Mouse (Mus musculus) left cerebral cortex, postnatal 4 days (tissue): ENCODE measurements around the gene Arl6ip5. TPM values are rescaled to one million over a fixed set of nuclear protein-coding genes. Genes with fewer than 3 reads are reported as not detected.

ENCODE experiments used
- DNase-seq: peaks from one replicate; pipeline ENCODE4 v3.0.0-alpha.2; 2022
- intact Hi-C: fragments of 180-260 bp; cut with DNase I; formaldehyde crosslinking; loops from one replicate; pipeline ENCODE4 v1.15.1; 2025
- total RNA-seq, 2 experiments: library from RNA; stranded (reverse); gene quantifications; 2 replicates each; pipeline ENCODE4 v1.2.3; 2021

The Arl6ip5 gene
- total RNA-seq: 100 to 1,000 TPM; 150 to 152 TPM

DNA sequence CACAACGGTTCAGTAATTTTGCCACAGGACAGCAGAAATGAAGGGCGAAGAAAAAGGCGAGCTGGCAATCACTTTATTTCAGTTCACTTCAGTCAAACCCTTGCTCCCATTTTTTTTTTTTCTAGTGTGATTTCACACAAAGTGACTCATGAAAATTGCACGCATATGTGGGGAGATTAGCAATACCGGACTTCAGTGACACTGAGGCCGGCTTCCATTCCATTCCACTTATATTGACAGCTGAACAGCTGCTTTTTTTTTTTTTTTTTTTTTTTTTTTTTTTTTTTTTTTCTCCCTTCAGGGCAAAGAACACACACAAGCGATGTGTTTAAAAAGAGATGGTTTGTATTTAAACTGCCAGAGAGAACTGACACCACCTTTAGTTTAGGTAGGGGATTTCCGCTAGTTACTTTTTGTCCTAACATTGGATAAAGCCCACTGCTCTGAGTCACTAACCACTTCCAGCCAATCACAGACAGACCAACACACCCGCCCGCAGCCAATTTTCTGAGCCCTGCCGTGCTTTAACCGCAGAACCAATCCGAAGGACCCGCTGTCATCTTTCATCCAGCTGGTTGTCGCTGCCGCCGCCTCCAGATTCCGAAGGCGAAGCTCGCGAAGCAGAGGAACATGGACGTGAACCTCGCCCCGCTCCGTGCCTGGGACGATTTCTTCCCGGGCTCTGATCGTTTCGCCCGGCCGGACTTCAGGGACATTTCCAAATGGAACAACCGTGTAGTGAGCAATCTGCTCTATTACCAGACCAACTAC lies at the start of gene Arl6ip5:
TSS of gene Arl6ip5 (plus strand) at position 499 of the 771 bp plus-strand sequence.
- DNase-seq: peak; percentile 86
- intact Hi-C loops: no loop called here

DNA sequence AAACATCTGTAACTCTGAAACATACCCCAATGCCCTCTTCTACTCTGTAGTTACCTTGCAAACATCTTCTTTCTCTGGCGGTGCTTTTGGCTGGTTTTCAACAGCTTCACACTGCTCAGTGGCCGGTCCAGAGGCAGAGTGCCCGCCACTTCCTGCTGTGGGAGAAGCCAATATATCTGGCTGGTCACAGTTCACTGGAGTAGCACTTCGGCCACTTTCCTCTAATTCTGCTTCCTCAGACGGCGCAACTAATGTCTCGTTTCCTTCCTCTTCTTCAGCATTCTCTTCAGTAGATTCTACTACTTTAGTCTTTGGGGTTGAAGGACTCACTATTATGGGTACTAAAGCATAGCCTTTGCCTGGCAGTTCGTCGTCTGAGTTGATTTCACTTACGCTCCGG lies 34.8 kb upstream of the Arl6ip5 start:
- DNase-seq: no peak
- intact Hi-C loops: no loop called here

DNA sequence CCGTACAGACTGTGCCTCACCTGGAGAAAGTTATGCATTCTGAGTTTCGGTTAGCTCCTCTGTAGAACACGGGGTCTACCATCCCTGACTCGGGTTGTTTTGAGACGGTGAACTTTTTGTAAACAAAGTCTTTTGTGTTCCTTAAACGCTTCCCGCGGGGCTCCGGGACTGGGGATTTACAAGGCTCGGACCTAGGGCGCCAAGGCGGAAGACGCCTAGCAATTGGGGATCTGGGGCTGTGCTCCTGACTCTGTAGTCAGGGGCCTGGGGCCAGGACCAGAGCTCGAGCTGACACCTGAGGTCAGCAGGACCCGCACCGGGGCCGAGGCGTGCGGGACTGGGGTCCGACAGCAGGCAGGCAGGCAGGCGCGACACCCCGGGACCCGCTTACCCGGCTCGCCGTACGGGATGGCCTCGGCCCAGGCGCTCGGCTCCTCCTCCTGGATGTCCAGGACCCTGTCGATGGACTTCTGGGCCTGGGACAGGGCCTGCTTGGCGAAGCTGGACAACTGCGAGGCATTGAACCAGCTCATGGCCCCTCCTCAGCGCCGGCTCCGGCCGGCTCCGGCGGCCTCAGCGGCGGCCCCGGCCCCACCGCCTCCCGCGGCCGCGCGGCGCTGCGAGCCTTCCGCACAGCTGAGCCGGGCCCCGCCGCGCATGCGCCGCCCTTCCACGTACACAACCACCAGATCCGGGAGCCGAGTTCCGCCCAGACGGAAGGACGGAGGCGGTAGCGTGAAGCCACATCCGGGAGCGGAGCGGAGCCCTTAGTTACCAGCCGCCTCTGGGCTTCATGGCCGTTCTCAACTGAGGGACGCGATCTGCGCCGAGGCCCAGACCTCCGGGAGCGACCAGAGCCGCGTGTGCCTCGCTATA lies 31.8 kb upstream of the Arl6ip5 start, which contains the start of gene Tmf1:
TSS of gene Tmf1 (minus strand) at position 632 of the 876 bp plus-strand sequence.
- DNase-seq: peak; percentile 95
- intact Hi-C loops: no loop called here

DNA sequence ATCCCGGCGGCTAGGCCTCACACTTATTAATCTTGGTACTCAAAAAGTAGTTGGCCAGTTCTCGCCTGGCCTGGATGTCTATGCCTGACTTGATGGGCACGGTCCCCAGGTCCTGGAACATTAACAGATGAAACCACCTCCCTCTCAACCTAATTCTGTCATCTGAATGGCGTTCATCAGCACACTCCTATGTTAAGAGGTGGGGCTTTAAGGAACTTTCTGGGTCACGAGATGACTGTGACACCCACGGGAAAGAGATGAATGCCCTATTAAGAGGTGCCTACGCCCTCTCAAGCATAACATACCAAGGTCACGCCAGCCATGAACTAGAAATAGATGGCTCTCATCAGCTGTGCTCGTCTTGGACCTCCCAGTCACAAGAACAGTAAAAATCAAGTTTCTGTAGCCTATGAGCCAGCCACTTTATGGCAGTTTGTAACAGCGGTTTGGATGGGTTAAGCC lies 31.1 kb upstream of the Arl6ip5 start:
- intact Hi-C loops: no loop called here
- no peak for DNase-seq

DNA sequence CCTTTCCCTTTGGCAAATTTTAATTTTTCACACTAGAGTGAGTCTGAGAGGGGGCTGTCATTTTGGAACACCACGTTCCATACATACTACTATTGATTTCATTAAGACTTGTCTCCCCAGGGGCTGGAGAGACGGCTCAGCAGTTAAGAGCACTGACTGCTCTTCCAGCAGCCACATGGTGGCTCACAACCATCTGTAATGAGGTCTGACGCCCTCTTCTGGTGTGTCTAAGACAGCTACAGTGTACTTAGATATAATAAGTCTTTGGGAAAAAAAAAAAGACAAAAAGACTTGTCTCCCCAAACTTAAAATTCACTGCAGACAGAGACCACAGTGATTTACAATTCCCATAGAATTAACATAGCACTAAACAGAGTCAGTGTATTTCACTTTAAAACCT lies 10.1 kb upstream of the Arl6ip5 start:
- DNase-seq: no peak

DNA sequence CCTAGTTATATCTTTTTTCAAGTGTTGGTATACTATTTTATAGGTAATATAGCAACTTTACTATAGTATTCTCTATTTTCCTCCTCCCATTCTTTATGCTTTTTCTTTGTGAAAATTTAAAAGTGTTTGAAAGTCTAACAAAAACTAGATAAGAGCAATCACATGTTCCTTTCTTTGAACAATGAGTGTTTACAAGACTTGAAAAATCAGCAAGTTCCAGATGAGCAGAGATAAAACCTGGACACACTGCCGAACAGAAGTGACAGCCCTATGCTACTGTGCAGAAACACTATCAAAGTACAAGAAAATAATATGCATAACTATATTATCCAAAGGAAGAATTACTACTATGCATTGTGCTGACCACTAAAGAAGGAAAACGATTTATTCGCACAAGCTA lies 8.0 kb upstream of the Arl6ip5 start:
- DNase-seq: no peak
- intact Hi-C loops: no loop called here

More for the DNA sequence above, 10.1 kb upstream of the Arl6ip5 start:
- intact Hi-C loops: no loop called here

DNA sequence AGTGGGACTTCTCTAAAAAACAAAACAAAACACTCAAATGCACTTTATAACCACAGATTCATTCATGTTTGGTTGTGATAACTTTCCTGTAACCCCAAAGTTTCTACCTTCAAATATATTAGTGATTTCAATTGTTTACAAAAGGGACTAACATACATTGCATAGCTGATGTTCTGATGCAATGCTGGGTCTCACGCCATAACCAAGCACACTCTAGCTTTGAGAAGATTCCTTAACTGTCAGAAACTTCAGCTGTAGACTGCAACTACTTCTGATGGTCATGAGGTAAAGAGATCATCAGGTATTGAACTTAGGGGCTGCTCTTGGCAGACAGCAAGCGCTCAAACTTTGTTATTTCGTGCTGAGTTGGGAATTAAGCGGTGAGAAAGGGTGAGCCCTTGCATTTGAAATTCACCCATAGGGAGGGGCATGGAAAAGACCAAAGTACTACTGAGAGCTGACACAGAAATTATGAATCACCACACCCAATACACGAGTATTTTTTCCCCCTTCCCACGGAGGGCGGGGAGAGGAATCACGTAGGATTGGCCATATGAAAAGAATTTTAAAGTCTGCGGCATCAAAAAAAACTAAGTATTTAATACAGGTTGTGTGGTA lies 6.1 kb upstream of the Arl6ip5 start:
- DNase-seq: no peak
- intact Hi-C loops: no loop called here

DNA sequence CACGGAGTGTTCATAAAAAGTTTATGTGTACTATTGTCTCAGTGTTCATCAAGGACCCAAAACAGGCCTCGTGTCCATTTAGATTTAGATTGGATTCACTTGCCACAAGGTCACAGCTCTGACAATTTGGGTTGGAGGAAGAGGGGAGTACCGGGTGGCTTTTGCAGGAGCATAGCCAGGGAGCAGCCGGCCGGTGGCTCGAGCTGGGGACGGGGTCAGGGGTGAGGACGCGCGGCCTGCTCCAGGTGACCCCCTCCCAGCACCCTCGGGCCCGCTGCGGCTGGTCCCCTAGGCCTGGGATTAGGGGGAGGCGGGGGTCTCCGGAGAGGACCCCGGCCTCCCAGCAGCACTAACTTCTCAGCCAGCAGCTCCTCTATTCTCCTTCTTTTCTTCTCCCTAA lies 5.5 kb upstream of the Arl6ip5 start:
- intact Hi-C loops: no loop called here
- DNase-seq: peak; percentile 34

DNA sequence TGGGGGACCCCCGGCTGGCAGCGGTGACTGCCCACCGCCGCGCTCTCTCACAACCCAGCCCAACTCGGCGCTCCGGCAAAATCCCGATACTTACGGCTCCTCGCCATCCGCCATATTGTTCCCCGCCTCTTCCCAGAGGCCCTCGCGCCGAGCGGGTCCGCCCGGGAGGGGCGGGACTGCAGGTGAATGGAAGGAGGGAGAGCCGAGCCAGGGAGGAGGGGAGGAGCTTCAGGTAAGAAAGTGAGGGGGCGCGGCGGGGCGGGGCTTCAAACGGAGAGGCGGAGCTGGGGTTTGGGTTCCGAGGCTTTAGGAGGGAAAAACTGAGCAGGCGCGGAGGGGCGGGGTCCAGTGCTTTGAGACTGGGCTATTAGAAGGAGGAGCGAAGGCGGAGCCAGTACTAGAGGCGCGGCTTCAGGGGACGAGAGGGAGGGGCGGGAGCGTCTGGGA lies 5.0 kb upstream of the Arl6ip5 start, which contains the start of gene Uba3:
TSS of gene Uba3 (minus strand) at position 209 of the 447 bp plus-strand sequence.
- DNase-seq: peak; percentile 100
- intact Hi-C loops: no loop called here

DNA sequence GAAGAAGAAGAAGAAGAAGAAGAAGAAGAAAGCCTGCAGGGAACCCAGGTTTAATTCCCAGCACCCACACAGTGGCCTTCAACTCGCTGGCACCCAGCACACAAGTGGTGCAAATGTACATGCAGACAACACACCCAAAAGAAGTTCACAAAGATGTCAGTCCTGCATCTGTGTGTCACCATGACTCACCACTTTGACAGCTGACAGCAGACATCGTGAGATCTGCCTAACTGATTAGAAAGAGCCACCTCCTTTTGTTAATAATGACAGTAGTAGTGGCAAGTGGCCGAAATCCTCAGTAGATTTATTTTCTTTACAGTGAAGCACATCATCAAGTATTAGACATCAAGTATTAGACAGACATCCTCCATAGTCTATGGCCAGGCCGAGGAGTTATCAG lies 3.4 kb upstream of the Arl6ip5 start:
- intact Hi-C loops: no loop called here

DNA sequence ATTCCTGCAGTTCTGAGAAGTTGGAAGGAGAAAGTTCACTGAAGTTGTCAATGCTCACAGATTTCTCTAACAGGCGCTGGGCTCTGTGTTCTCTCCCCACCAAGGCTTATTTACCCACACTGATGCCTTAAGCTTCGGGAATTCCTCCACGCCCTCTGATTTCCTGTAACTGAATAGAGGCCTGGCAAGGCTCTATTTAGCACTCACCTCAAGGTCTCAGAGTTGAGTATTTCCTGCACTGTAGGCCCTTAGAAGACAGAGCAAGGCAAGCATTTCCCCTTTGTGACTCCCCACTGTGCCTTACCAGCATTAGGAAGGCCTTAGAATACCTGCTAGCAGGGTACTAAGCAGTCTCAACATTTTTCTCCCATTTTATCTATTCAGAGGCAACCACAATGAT lies 2.1 kb upstream of the Arl6ip5 start:
- intact Hi-C loops: no loop called here
- DNase-seq: no peak

More for the DNA sequence above, 3.4 kb upstream of the Arl6ip5 start:
- no peak for DNase-seq

DNA sequence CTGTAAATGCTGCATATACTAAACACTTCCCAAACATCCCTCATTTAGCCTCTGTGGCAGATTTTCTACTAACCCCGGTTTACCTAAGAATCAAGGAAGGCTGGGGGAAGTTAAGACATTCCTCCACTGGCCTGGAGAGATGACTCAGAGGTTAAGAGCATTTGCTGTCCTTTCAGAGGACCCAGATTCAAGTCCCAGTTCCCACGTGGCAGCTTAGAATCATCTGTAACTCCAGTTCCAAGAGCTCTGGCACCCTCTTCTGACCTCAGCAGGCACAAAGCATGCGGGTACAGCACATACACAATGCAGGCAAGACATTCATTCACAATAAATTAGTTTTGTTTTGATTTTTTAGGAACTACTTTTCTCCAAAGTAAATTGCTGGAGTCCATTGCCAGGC lies 1.3 kb upstream of the Arl6ip5 start:
- no peak for DNase-seq

DNA sequence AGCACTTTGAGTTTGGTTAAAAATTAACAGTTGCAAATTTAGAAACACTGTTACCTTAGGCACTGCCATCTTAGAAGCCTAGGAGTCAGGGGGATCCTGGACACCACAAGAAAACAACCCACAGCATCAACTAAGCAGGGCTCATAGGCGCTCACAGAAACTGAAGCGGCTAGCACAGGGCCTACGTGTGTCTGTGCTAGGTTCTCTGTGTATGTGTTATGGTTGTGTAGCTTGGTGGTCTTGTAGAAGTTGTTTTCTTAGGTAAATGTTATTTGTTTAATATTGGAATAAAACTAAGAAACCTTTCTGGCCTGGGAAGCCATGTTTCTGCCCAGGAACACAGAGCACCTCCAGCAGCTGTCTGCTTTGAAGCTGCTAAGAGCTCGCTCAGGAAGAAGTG lies 738 bp upstream of the Arl6ip5 start:
- intact Hi-C loops: no loop called here
- DNase-seq: no peak

More for the DNA sequence above, 1.3 kb upstream of the Arl6ip5 start:
- intact Hi-C loops: no loop called here

DNA sequence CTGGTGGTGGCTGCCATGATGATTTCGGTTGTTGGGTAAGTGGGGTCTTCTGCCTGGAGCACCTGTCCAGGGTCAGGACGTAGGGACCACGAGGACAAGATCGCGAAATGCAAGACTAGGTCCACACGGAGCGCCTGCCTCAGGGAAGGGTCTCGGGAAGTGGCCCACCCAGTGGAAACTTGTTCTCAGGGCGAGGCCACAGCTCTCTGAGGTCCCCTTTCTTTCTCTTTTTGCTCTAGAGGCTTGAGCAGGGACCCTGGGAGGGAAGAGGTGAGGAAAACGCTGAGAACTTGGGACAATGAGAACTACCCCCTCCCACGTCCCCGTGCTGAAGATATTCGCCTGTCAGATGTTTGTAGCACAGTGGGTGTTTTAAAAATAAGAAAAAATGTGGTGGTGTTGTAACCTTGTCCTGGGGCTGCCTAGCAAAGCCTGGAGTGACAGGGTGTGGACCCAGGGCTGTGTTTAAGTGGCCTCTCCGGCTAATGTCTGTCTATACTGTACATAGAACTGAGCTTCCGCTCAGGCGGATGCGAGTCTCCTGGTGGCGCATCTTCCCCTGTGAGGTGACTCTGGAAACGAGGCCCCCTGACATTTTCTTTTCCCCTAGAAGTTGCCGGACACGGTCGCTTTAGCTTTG lies 593 bp downstream of the Arl6ip5 start:
- DNase-seq: no peak
- intact Hi-C loops: no loop called here

DNA sequence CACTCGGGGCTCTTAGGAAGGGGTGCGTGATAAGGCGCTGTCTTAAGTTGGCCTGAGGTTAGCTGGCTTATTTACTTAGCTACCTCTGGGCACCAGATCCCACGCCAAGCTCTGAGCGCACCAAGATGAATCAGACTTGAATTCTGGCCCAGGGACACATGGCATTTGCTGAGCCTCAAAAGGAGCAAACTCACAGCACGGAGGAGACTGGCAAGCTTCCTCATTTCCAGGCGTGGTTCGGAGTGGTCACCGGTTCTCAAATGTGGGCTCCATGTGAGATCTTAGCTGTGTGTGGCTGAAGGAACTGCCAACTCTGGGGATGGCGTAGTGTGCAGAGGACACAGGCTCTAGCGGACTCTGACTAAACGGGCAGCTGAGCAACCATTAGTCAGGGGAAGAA lies 1.5 kb downstream of the Arl6ip5 start:
- intact Hi-C loops: no loop called here
- peak; percentile 32 for DNase-seq

DNA sequence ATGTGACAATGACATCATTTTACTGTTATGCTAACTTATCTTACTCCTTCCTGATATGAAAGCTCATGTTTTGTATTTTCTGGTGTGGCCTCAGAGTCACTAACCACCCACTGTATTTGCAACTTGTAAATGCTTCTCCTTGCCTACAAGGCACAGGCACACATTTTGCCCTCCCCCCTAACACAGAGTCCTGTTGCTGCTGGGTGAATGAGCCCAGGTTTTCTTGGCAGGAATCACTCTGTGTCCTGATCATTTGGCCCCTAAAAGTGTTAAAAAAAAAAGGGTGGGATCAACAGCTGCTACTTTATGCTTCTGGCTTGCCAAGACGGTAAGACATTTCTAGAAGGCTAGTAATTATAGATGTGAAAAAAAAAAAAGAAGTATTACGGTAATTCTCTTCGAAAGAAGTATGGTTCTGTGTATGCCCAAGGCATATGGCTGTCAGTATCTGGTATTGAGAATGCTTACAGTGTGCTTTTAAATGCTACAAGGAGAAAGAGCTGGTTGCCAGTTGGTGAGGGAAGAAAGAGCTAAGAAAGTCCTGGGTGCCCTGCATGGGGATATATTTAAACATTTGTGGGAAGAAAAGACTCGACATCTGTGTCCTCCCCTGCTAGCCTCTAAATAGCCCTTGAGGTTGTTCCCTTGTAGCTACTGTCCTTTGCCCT lies 5.8 kb downstream of the Arl6ip5 start:
- DNase-seq: no peak
- intact Hi-C loops: no loop called here

DNA sequence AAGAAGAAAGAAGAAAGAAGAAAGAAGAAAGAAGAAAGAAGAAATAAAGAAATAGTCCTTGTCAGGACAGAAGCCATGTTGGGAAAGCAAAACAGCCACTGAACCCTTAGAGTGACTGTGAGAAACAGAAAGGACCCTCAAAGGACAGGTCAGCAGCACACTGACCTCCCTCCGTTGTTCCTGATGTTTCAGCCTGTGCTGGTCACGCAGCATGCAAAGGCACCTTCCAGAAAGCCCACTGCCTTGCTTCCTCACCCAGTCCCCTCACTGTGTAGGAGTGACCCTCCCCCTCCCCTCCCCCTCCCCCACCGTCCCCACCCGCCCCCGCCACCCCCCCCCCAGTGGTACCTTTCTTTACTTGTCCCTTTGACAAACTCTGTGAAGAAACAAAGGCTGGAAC lies 10.2 kb downstream of the Arl6ip5 start:
- intact Hi-C loops: no loop called here
- DNase-seq: no peak

DNA sequence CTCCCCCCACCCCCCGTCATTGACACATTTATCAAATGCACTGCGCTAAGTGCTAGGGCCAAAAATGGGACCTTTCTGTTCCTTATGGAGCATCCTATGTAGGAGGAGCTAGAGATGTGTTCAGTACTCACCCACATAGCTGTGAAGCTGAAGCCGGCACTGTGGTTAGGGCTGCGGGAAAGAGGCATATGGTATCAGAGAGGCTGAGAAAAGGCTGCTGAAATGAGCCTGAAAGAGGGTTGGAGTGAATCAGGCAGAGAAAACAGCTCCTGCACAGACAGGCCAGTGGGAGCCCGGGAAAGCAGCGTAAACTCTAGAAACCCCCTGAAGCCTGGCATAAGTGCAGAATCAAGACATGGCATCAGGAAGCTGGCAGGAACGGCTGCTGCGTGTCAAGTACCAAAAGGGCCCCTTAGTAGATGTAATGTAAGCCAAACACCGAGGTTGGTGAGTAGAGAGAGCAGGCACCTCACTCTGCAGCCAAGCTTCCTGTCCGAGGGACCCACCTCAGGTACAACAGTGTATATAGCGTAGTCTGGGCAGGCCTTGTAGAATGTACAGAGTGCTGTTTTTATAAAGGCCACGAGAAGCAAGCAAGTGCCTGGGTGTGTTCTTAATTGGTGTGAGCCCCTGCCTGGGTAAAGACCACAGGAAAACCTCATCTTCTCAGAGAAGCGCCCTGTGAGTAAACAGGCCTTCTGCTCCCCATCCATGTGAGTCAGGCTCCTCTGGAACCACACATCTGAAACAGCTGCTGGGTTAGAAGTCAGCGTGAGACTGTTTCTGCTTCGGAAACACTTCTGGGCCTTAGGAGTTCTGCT lies 10.9 kb downstream of the Arl6ip5 start:
- intact Hi-C loops: no loop called here
- DNase-seq: no peak

DNA sequence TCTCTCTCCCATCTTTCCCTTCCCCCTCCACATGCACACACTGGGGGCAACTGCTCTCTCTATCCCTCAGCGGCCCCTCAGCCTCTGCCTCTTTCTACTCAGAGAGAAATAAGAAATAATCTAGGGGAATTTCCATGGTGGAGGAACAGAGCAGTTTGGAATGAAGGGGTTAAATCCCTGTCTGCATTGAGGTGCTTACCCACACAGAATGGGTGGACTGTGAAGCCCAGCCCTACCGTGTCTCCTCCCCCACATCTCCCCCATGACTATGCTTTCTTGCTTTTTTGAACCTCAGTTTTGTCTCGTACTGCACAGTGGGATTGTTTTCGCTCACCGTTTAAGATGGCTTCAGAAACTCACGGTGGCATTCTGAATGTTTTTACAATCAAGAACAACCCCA lies 11.8 kb downstream of the Arl6ip5 start:
- intact Hi-C loops: no loop called here
- DNase-seq: no peak
